Mouse (Mus musculus) liver, adult 2 months (tissue): ENCODE measurements around the gene Pak7.

ENCODE experiments used
- CTCF ChIP-seq: fragments of 200-500 bp; IDR thresholded peaks from 2 replicates; pipeline ENCODE4 v1.5.1; 2011; ENCODE audit warnings: low read depth, low read length, control low read depth
- POLR2A ChIP-seq: fragments of 200-500 bp; IDR thresholded peaks from 2 replicates; pipeline ENCODE4 v1.6.1; 2011; ENCODE audit warnings: low read length, control low read depth; ENCODE audit not compliant: insufficient read depth; ENCODE audit errors: extremely low read depth

- TF ChIP-seq CTCF (no peak), POLR2A (no peak)
Observed at GRCm38 (mm10) chr2:136113374-136113773, 274.4 kb downstream of the Pak7 start.
